Mouse (Mus musculus) cerebellum, adult 2 months (tissue): Measurements from ENCODE around the gene Col5a2.

Experiments used
- CTCF ChIP-seq: fragments of 200-500 bp; IDR thresholded peaks from 2 replicates; pipeline ENCODE4 v1.5.1; 2011; ENCODE audit warnings: low read depth, mild to moderate bottlenecking, control low read depth, low read length, moderate library complexity, borderline replicate concordance; ENCODE audit not compliant: insufficient read depth
- POLR2A ChIP-seq: fragments of 200-500 bp; IDR thresholded peaks from 2 replicates; pipeline ENCODE4 v1.6.1; 2011; ENCODE audit warnings: low read length, control low read depth, borderline replicate concordance; ENCODE audit not compliant: insufficient read depth

GRCm38 (mm10) chr1:45531486-45531885 is 28.4 kb upstream of the Col5a2 start:
- TF ChIP-seq CTCF (no peak), POLR2A (no peak)
